Comparison of ENCODE assay signal across 8 mouse cellular contexts in the genomic region with DNA sequence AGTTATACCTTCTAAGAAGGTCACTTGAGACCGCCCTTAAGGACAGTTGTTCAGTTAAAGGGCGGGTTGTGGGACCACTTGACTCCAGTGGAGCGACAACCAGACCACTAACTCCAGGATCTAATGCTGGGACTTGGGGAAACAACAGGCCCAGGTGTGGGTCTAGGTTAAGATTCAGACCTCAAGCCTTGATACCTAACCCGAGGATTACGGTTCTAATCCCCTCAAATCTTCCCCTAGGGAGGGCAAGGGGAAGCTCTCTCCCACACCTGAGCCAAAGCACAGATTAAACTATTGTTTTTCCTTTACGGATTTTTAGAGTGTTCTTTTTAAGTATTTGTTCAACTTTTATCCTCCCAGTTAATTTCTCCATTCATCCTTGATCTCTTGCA. TPM values are rescaled to one million over a fixed set of nuclear protein-coding genes. Genes with fewer than 3 reads are reported as not detected.
DNase-seq lines count a peak whose midpoint lies in the region; ATAC-seq and TF ChIP-seq lines count a peak whose summit lies in the region.

No protein-coding gene starts in this region.

- TF ChIP-seq CTCF in C2C12 (IDR thresholded peaks at IDR 0.05; ENCODE audit: control insufficient read depth, insufficient read depth, insufficient read length) = no peak
- TF ChIP-seq CTCF in liver, embryonic 14.5 days (IDR thresholded peaks at IDR 0.05; ENCODE audit: low read depth) = no peak

- no peaks in the 10 kb centered on the region for H3K79me2 ChIP-seq in C2C12 (ENCODE audit: control insufficient read depth, insufficient read depth)

- TF ChIP-seq EP300 in liver, embryonic 14.5 days (IDR thresholded peaks at IDR 0.05; ENCODE audit: low read depth) = no peak

- peak overlapping the region; percentile 49 for H3K4me3 ChIP-seq in heart, embryonic 11.5 days (ENCODE audit: low read depth, low read length)
- peak overlapping the region; percentile 28 for H3K4me3 ChIP-seq in C2C12 (ENCODE audit: insufficient read depth, poor library complexity, severe bottlenecking)
- H3K4me3 ChIP-seq in forebrain, embryonic 13.5 days = peak overlapping the region; percentile 46
- H3K4me3 ChIP-seq in liver, embryonic 14.5 days (ENCODE audit: insufficient read depth in 1 of 2, low read depth in 2 of 2, low read length in 2 of 2) = peak overlapping the region; percentile 50 to 57

- H3K27ac ChIP-seq in heart, embryonic 11.5 days (ENCODE audit: low read depth, low read length) = no peak overlapping the region
- no peak overlapping the region for H3K27ac ChIP-seq in forebrain, embryonic 13.5 days
- no peak overlapping the region for H3K27ac ChIP-seq in liver, embryonic 14.5 days

- H3K4me1 ChIP-seq in heart, embryonic 11.5 days (ENCODE audit: control insufficient read depth, insufficient read depth, low read length) = peaks cover 13% of the 10 kb centered on the region
- peaks cover 7% of the 10 kb centered on the region for H3K4me1 ChIP-seq in forebrain, embryonic 13.5 days
- H3K4me1 ChIP-seq in liver, embryonic 14.5 days (replicated peaks; ENCODE audit: control insufficient read depth in 2 of 2, insufficient read depth in 2 of 2, low read length in 1 of 2) = peaks cover 0 to 10% of the 10 kb centered on the region in 2 experiments; a peak in 3 of 4 replicates

- no peak overlapping the region for H3K9ac ChIP-seq in heart, embryonic 11.5 days (ENCODE audit: low read depth, low read length)
- 0 out of 2 replicates have a peak overlapping the region, but pooled peaks have one; percentile 5 for H3K9ac ChIP-seq in forebrain, embryonic 13.5 days
- H3K9ac ChIP-seq in liver, embryonic 14.5 days (replicated peaks) = no peak overlapping the region; the same call in 1 of the 2 replicates

- H3K4me2 ChIP-seq in heart, embryonic 11.5 days = peak overlapping the region; percentile 62
- H3K4me2 ChIP-seq in forebrain, embryonic 13.5 days = peak overlapping the region; percentile 67
- H3K4me2 ChIP-seq in liver, embryonic 14.5 days (ENCODE audit: low read depth) = peak overlapping the region; percentile 74

- H3K79me3 ChIP-seq in C2C12 (ENCODE audit: low read depth) = no peaks in the 10 kb centered on the region

- H3ac ChIP-seq in C2C12 (ENCODE audit: control insufficient read depth, insufficient read length, low read depth) = no peak overlapping the region

- WGBS in heart, embryonic 11.5 days (ENCODE audit: insufficient replicate concordance) = 25% methylated on average over 6 of the region's 6 CpGs
- 29% methylated on average over 6 of the region's 6 CpGs for WGBS in forebrain, embryonic 13.5 days
- 30% methylated on average over 6 of the region's 6 CpGs for WGBS in liver, embryonic 14.5 days (ENCODE audit: insufficient replicate concordance)

- no peaks in the 10 kb centered on the region for H3K36me3 ChIP-seq in heart, embryonic 11.5 days (ENCODE audit: control insufficient read depth, insufficient read depth, low read length)
- no peaks in the 10 kb centered on the region for H3K36me3 ChIP-seq in C2C12 (ENCODE audit: control insufficient read depth, insufficient read depth)
- H3K36me3 ChIP-seq in forebrain, embryonic 13.5 days (ENCODE audit: poor library complexity, severe bottlenecking) = no peaks in the 10 kb centered on the region
- no peaks in the 10 kb centered on the region for H3K36me3 ChIP-seq in liver, embryonic 14.5 days (replicated peaks; ENCODE audit: control insufficient read depth, insufficient read depth, low read depth)

- H3K9me3 ChIP-seq in heart, embryonic 11.5 days (replicated peaks; ENCODE audit: control insufficient read depth, low read length) = no peaks in the 10 kb centered on the region
- no peaks in the 10 kb centered on the region for H3K9me3 ChIP-seq in forebrain, embryonic 13.5 days (replicated peaks)
- no peaks in the 10 kb centered on the region for H3K9me3 ChIP-seq in liver, embryonic 14.5 days (ENCODE audit: control insufficient read depth, low read length)

- ATAC-seq in heart, embryonic 11.5 days (replicated peaks; ENCODE audit: insufficient number of reproducible peaks, low FRiP score, low TSS enrichment) = no peak
- no peak for ATAC-seq in forebrain, embryonic 13.5 days
- no peak for ATAC-seq in liver, embryonic 14.5 days (ENCODE audit: insufficient read depth)

- no peaks in the 10 kb centered on the region for H3K27me3 ChIP-seq in heart, embryonic 11.5 days (ENCODE audit: control insufficient read depth, insufficient read depth, low read length)
- H3K27me3 ChIP-seq in C2C12 (ENCODE audit: control insufficient read depth, insufficient read depth, insufficient read length) = no peaks in the 10 kb centered on the region
- no peaks in the 10 kb centered on the region for H3K27me3 ChIP-seq in forebrain, embryonic 13.5 days
- no peaks in the 10 kb centered on the region for H3K27me3 ChIP-seq in liver, embryonic 14.5 days (ENCODE audit: control insufficient read depth, insufficient read depth, low read length)

- intact Hi-C loops in heart, postnatal 10 days (cut with DNase I) = no loop called here
- intact Hi-C loops in left cerebral cortex, postnatal 10 days (cut with DNase I) = no loop called here

- DNase-seq in heart, postnatal 10 days = no peak
- DNase-seq in liver, embryonic 14.5 days (ENCODE audit: low read depth in 3 of 3, low spot score in 3 of 3) = no peak
- no peak for DNase-seq in left cerebral cortex, postnatal 10 days (ENCODE audit: extremely low spot score in 1 of 2, low spot score in 2 of 2)
- DNase-seq in testis, postnatal 14 days (ENCODE audit: low spot score) = no peak
- no peak for DNase-seq in embryo, embryonic 10 days (ENCODE audit: low spot score)

TF ChIP-seq in C2C12, 6 proteins besides CTCF, POLR2A, EP300 and RAD21:
- TF ChIP-seq CEBPB (IDR thresholded peaks at IDR 0.05; ENCODE audit: low read depth) = no peak
- TF ChIP-seq FOSL1 (IDR thresholded peaks at IDR 0.05; ENCODE audit: insufficient read depth, low read length, poor library complexity, severe bottlenecking) = no peak
- no peak for TF ChIP-seq USF1 (IDR thresholded peaks at IDR 0.05; ENCODE audit: low read depth)
- TF ChIP-seq MYOG (IDR thresholded peaks at IDR 0.05; ENCODE audit: control insufficient read depth, extremely low read depth, insufficient read length) = no peak
- no peak for TF ChIP-seq MAX (IDR thresholded peaks at IDR 0.05)
- TF ChIP-seq MYOD1 (IDR thresholded peaks at IDR 0.05; ENCODE audit: control insufficient read depth, insufficient read length, low read depth) = no peak

RNA-seq across cellular contexts. Expression of gene Rangrf, which starts 0.9 kb away (rescaled TPM):
- 67.0 and 70.6 TPM in 2 replicates for polyA plus RNA-seq in heart, embryonic 11.5 days (2014; fragmentation: Nextera tagmentation; extraction: Ambion mirVana)
- total RNA-seq in heart, postnatal 10 days (2021) = 10 to 100 TPM; 40.1 to 46.8 TPM
- 76.2 TPM for polyA plus RNA-seq in C2C12 (2012; fragmentation: generic; extraction: Trizol)
- polyA plus RNA-seq in forebrain, embryonic 13.5 days (2015; fragmentation: Nextera tagmentation; extraction: Ambion mirVana) = 46.8 and 49.3 TPM in 2 replicates
- polyA plus RNA-seq in liver, embryonic 14.5 days (2012; rRNA removed) = 20.5 and 23.0 TPM in 2 replicates
- polyA plus RNA-seq in liver, embryonic 14.5 days (2014; fragmentation: Nextera tagmentation; extraction: Ambion mirVana) = 29.2 and 31.2 TPM in 2 replicates
- total RNA-seq in left cerebral cortex, postnatal 10 days (2021) = 10 to 100 TPM; 17.2 to 17.5 TPM

RNA-seq across cellular contexts. Expression of gene Slc25a35, which starts 6.1 kb away (rescaled TPM):
- 1.5 and 1.6 TPM in 2 replicates for polyA plus RNA-seq in heart, embryonic 11.5 days (2014; fragmentation: Nextera tagmentation; extraction: Ambion mirVana)
- 1 to 10 TPM; 3.4 to 4.3 TPM for total RNA-seq in heart, postnatal 10 days (2021)
- 0.88 TPM for polyA plus RNA-seq in C2C12 (2012; fragmentation: generic; extraction: Trizol)
- polyA plus RNA-seq in forebrain, embryonic 13.5 days (2015; fragmentation: Nextera tagmentation; extraction: Ambion mirVana) = 1.2 and 1.4 TPM in 2 replicates
- polyA plus RNA-seq in liver, embryonic 14.5 days (2012; rRNA removed) = 0.58 and 0.59 TPM in 2 replicates
- polyA plus RNA-seq in liver, embryonic 14.5 days (2014; fragmentation: Nextera tagmentation; extraction: Ambion mirVana) = 0.13 and 0.51 TPM in 2 replicates
- total RNA-seq in left cerebral cortex, postnatal 10 days (2021) = 1 to 10 TPM; 3.2 to 3.6 TPM

RNA-seq across cellular contexts. Expression of gene Arhgef15, which starts 16.8 kb away (rescaled TPM):
- 9.0 and 12.3 TPM in 2 replicates for polyA plus RNA-seq in heart, embryonic 11.5 days (2014; fragmentation: Nextera tagmentation; extraction: Ambion mirVana)
- 10 to 100 TPM; 43.2 to 49.6 TPM for total RNA-seq in heart, postnatal 10 days (2021)
- 0.25 TPM for polyA plus RNA-seq in C2C12 (2012; fragmentation: generic; extraction: Trizol)
- 5.9 and 6.8 TPM in 2 replicates for polyA plus RNA-seq in forebrain, embryonic 13.5 days (2015; fragmentation: Nextera tagmentation; extraction: Ambion mirVana)
- 1.4 and 3.5 TPM in 2 replicates for polyA plus RNA-seq in liver, embryonic 14.5 days (2012; rRNA removed)
- polyA plus RNA-seq in liver, embryonic 14.5 days (2014; fragmentation: Nextera tagmentation; extraction: Ambion mirVana) = 0.89 and 1.2 TPM in 2 replicates
- total RNA-seq in left cerebral cortex, postnatal 10 days (2021) = 10 to 100 TPM; 21.1 to 25.3 TPM

RNA-seq across cellular contexts. Expression of gene Pfas, which starts 34.2 kb away (rescaled TPM):
- polyA plus RNA-seq in heart, embryonic 11.5 days (2014; fragmentation: Nextera tagmentation; extraction: Ambion mirVana) = 17.3 and 24.0 TPM in 2 replicates
- 1 to 10 TPM; 9.3 to 9.5 TPM for total RNA-seq in heart, postnatal 10 days (2021)
- polyA plus RNA-seq in C2C12 (2012; fragmentation: generic; extraction: Trizol) = 22.2 TPM
- 34.9 and 37.7 TPM in 2 replicates for polyA plus RNA-seq in forebrain, embryonic 13.5 days (2015; fragmentation: Nextera tagmentation; extraction: Ambion mirVana)
- 11.0 and 11.4 TPM in 2 replicates for polyA plus RNA-seq in liver, embryonic 14.5 days (2012; rRNA removed)
- 15.1 and 17.2 TPM in 2 replicates for polyA plus RNA-seq in liver, embryonic 14.5 days (2014; fragmentation: Nextera tagmentation; extraction: Ambion mirVana)
- total RNA-seq in left cerebral cortex, postnatal 10 days (2021) = 10 to 100 TPM; 24.4 to 28.1 TPM

RNA-seq across cellular contexts. Expression of gene Ctc1, which starts 41.7 kb away (rescaled TPM):
- polyA plus RNA-seq in heart, embryonic 11.5 days (2014; fragmentation: Nextera tagmentation; extraction: Ambion mirVana) = 41.3 and 48.3 TPM in 2 replicates
- 10 to 100 TPM; 21.9 to 26.6 TPM for total RNA-seq in heart, postnatal 10 days (2021)
- 35.0 TPM for polyA plus RNA-seq in C2C12 (2012; fragmentation: generic; extraction: Trizol)
- polyA plus RNA-seq in forebrain, embryonic 13.5 days (2015; fragmentation: Nextera tagmentation; extraction: Ambion mirVana) = 55.6 and 67.4 TPM in 2 replicates
- polyA plus RNA-seq in liver, embryonic 14.5 days (2012; rRNA removed) = 21.9 and 23.9 TPM in 2 replicates
- 15.2 and 17.5 TPM in 2 replicates for polyA plus RNA-seq in liver, embryonic 14.5 days (2014; fragmentation: Nextera tagmentation; extraction: Ambion mirVana)
- 10 to 100 TPM; 48.1 to 49.2 TPM for total RNA-seq in left cerebral cortex, postnatal 10 days (2021)
